Mouse (Mus musculus) erythroblast, embryonic 14.5 days (primary cell): ENCODE measurements at regions not wholly inside any gene's neighbourhood (a gene's known extent, or its start where the extent isn't known, plus 50 kb on each side); places are given as distances from the start of the nearest gene placed in this dataset.

ENCODE experiments used
- GATA1 ChIP-seq: IDR thresholded peaks from 2 replicates; pipeline ENCODE4 v1.6.1; 2012; ENCODE audit warnings: low read length, inconsistent platforms, mixed read lengths
- TAL1 ChIP-seq: IDR thresholded peaks from 3 replicates; pipeline ENCODE4 v1.6.1; 2012; ENCODE audit warnings: low read length, inconsistent platforms, mixed read lengths

DNA sequence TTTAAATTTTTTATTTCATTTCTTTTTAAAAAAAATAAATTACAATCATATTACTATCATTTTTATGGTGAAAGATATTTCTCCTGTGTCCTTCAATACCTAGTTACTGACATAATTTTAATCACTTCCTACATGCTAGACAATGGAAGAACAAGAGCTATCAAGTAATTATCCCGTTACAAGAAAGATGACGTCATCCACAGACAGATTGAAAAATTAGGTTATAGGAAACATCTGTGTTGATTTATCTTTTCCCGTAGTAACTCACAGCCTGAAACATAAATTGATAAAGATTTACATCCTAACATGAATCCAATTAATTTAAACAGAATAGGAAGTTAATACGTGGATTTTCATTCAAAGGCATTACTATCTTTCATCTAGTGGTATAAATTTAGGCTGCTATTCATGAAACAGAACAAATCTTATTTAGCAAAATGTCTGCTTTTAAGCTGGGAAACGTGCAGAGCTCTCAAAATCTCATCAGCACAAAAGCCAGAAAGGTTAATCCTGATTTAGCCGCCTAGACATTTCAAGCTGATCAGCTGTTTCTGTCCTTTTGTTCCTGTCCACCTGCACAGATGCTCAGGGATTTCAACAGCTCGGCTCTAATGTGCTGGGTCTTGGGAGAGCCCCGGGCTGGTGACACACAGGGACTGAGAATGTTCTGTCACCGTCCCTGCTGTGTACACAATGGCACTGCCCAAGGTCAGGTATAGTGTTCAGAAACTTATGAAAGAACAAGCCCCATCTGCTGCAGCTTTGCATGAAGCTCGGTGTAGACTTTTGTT, 189.0 kb upstream of the Cd180 start:
- TF ChIP-seq GATA1 (no peak), TAL1 (no peak)
